Mouse (Mus musculus) heart, postnatal 0 days (tissue): ENCODE results near the gene Trio. TPM values are rescaled to one million over a fixed set of nuclear protein-coding genes. Genes with fewer than 3 reads are reported as not detected.

Experiments used
- ATAC-seq: fragments of 200-750 bp; cut with Nextera tagmentation; 2 replicates; pipeline ENCODE4 v1.8.0; 2017; ENCODE audit warnings: low read depth, moderate number of reproducible peaks, moderate library complexity; ENCODE audit not compliant: insufficient read depth
- DNase-seq: peaks from one replicate; pipeline ENCODE4 v3.0.0-alpha.2; 2016; ENCODE audit warnings: low spot score
- H3K27ac ChIP-seq: fragments of 300-500 bp; sonication (generic); 2 replicates; pipeline ENCODE4 v1.5.1; 2014; ENCODE audit warnings: low read depth, mild to moderate bottlenecking
- H3K27me3 ChIP-seq: fragments of 300-500 bp; sonication (generic); 2 replicates; pipeline ENCODE4 v1.6.1; 2014; ENCODE audit warnings: low read length, mixed read lengths; ENCODE audit not compliant: control insufficient read depth, insufficient read depth
- H3K36me3 ChIP-seq: fragments of 300-500 bp; sonication (generic); replicated peaks from 2 replicates; pipeline ENCODE4 v1.6.1; 2014; ENCODE audit warnings: low read length, mixed read lengths; ENCODE audit not compliant: control insufficient read depth, insufficient read depth
- H3K4me1 ChIP-seq: fragments of 300-500 bp; sonication (generic); 2 replicates; pipeline ENCODE4 v1.6.1; 2014; ENCODE audit warnings: antibody characterized with exemption; ENCODE audit not compliant: control insufficient read depth, insufficient read depth
- H3K4me2 ChIP-seq: fragments of 300-500 bp; sonication (generic); 2 replicates; pipeline ENCODE4 v1.6.1; 2014; ENCODE audit warnings: low read depth, mild to moderate bottlenecking, low read length, moderate library complexity
- H3K4me3 ChIP-seq: fragments of 300-500 bp; sonication (generic); 2 replicates; pipeline ENCODE4 v1.5.1; 2014; ENCODE audit warnings: low read depth, low read length
- H3K9ac ChIP-seq: fragments of 300-500 bp; sonication (generic); replicated peaks from 2 replicates; pipeline ENCODE4 v1.6.1; 2014; ENCODE audit warnings: low read depth, low read length, mixed read lengths
- H3K9me3 ChIP-seq: fragments of 300-500 bp; sonication (generic); replicated peaks from 2 replicates; pipeline ENCODE4 v1.6.1; 2016; ENCODE audit warnings: low read length; ENCODE audit not compliant: control insufficient read depth
- CTCF ChIP-seq: IDR thresholded peaks from 2 replicates; pipeline ENCODE4 v1.5.1; 2016; ENCODE audit warnings: antibody characterized with exemption, control low read depth, low read depth
- EP300 ChIP-seq: IDR thresholded peaks from 2 replicates; pipeline ENCODE4 v1.6.1; 2016; ENCODE audit warnings: antibody characterized with exemption, low read depth
- WGBS: fragments of 180-500 bp; shearing (Covaris S2); extraction: QIAGEN DNeasy Blood & Tissue Kit; methylation state at CpG from one replicate; pipeline ENCODE4 v1.1.7; 2014; 5-methylcytosine and 5-hydroxymethylcytosine counted together
- polyA plus RNA-seq: library from polyadenylated mRNA; unstranded; fragments of >200 nt; fragmentation: Nextera tagmentation; extraction: Ambion mirVana; gene quantifications from 2 replicates; pipeline ENCODE4 v1.2.1, GENCODE M21; 2015
- total RNA-seq: library from RNA; depleted of rRNA; stranded (reverse); fragments of >200 nt; gene quantifications from 2 replicates; pipeline ENCODE4 v1.2.3, GENCODE M21; 2014; ENCODE audit warnings: low replicate concordance

Gene Trio
- total and polyA plus RNA-seq, 2 experiments from 2014 or later = 10.1 to 77.2 TPM

DNA sequence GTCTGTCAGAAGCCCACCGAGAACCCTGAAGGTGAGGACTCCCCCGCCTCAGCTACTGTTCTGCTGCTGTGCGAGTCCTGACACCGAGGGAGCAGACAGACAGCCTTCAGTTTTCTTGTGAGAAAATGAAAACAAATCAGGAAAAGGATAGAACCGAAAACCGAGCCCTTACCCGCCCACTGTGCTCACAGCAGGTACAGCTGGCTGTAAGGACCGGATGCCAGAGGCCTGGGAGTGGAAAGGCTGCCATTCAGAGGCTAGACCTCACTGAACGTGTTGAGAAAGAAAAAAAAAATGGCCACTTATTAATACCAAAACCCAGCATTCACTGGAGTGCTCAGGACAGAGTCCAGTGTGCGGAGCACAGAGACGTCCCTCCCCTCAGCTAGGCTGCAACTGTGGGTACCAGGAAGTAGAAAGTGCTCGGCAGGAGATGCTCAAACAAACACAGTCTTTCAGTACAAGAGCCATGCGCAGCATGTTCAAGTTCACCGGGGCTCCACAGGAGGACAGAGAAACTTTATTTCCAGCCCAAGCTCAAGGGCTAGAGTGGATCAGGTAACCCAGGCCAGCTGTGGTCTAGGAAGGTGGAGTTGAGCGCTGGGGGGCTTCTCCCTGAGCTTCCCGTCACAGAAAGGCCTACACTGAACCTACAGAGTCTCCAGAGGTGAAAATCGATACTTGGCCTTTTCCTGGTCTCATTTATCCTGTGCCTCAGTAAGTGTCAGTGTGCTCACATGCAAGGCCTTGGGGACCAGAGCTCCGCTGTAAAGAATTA is 221.9 kb downstream of the Trio start:
- Histone ChIP-seq H3K4me1 (peaks cover 9% of the 10 kb centered on the region; the same call in 1 of the 2 replicates), H3K4me3 (no peak overlapping the region), H3K9me3 (no peaks in the 10 kb centered on the region), H3K9ac (no peak overlapping the region), H3K36me3 (peaks cover 32% of the 10 kb centered on the region; the same call in 1 of the 2 replicates), H3K27ac (no peak overlapping the region), H3K27me3 (no peaks in the 10 kb centered on the region), H3K4me2 (no peak overlapping the region)
- WGBS = 85% methylated on average over 18 of the region's 18 CpGs
- ATAC-seq (no peak), DNase-seq (no peak)
- TF ChIP-seq EP300 (no peak), CTCF (no peak)

DNA sequence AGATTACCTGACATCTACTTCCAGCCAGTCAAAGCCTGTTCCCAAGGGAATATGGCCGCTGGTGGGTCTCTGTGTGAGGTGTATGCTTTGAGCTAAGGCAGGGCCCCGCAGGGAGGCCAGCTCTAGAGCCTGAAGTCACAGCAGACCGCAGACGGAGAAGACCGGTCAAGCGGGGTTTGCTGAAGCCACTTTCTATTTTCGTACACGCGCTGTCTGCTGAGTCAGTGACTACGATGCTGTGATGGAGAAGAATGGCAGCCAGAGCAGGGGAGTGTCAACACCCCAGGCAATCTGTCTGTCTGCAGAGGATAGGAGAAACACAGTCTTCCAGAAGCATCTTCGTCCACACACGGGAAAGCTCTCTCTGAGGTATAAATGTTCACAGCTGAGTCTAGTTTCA is 223.4 kb downstream of the Trio start:
- Histone ChIP-seq H3K27me3 (no peaks in the 10 kb centered on the region), H3K36me3 (peaks cover 40% of the 10 kb centered on the region; the same call in 1 of the 2 replicates), H3K9ac (no peak overlapping the region; the same call in 1 of the 2 replicates), H3K9me3 (no peaks in the 10 kb centered on the region), H3K27ac (peak overlapping the region; percentile 60), H3K4me2 (no peak overlapping the region), H3K4me1 (peaks cover 10% of the 10 kb centered on the region), H3K4me3 (no peak overlapping the region)
- peak; percentile 59; the same call in 1 of the 2 replicates for ATAC-seq
- TF ChIP-seq EP300 (no peak), CTCF (no peak)
- 35% methylated on average over 12 of the region's 12 CpGs for WGBS
- DNase-seq = no peak

DNA sequence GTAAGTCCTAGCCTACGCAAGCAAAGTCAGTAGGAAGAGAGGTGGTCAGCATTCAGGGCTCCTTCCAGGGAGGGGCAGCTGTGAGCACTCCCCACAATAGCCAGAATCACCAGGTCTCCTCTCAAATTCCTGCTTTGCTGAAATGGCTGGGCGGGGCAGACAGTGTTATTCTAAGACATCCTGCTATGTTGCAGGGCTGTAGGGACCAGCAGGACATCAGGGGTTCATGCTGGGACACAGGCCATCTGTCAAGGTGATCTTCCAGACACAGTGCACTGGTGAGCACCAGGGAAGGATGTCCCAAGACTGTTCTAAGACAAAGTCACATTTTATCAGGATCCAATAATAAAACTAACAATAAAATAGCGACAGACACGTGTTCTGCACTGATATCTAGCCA is 224.5 kb downstream of the Trio start:
- no peak overlapping the region for H3K27ac ChIP-seq
- no peaks in the 10 kb centered on the region for H3K9me3 ChIP-seq
- ATAC-seq (no peak), DNase-seq (no peak)
- no peaks in the 10 kb centered on the region for H3K27me3 ChIP-seq
- 70% methylated on average over 4 of the region's 4 CpGs for WGBS
- TF ChIP-seq CTCF = no peak
- no peak for TF ChIP-seq EP300
- H3K9ac ChIP-seq = no peak overlapping the region
- H3K36me3 ChIP-seq = peaks cover 40% of the 10 kb centered on the region; the same call in 1 of the 2 replicates
- no peak overlapping the region for H3K4me2 ChIP-seq
- H3K4me1 ChIP-seq = peaks cover 19% of the 10 kb centered on the region
- no peak overlapping the region for H3K4me3 ChIP-seq

DNA sequence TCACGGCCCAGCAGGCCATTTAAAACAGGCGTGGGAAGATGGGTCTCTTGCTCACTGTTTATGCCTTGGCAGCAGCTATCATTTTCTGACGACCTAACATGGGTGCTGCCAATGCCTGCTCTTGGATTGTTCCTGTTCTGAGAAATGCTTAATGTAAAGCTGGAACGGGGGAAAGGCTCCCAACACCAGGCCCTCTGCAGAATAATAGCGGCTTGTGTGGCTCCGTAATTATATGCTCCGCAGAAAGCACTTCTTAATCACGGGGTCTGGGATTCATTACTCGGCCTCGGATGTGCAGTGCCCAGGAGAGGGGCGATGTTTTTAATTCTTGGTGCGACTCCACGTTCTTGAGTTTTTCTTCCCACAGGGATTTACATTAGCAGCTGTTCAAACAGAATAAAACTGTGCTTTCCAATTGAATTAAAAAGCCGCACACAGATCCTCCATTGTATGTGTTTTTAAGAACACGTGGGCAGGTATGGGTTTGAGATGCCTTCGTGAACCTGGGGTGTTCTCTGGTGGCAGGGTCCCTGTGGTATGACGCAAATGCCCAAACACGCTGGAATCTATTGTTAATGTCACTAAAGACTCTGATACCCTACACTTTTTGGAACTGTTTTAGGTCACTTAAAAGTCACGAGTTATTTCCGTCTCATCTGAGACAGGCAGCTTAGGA is 228.0 kb downstream of the Trio start:
- 80% methylated on average over 20 of the region's 20 CpGs for WGBS
- Histone ChIP-seq H3K9me3 (no peaks in the 10 kb centered on the region), H3K9ac (no peak overlapping the region), H3K27me3 (no peaks in the 10 kb centered on the region), H3K36me3 (peaks cover 20% of the 10 kb centered on the region; the same call in 1 of the 2 replicates), H3K4me2 (no peak overlapping the region), H3K4me3 (no peak overlapping the region), H3K27ac (peak overlapping the region; percentile 84), H3K4me1 (peaks cover 25% of the 10 kb centered on the region)
- TF ChIP-seq EP300 (no peak), CTCF (no peak)
- DNase-seq (no peak), ATAC-seq (no peak)

GRCm38 (mm10) chr15:27796868-27797222 is 228.8 kb downstream of the Trio start:
- WGBS = 26% methylated on average over 7 of the region's 7 CpGs
- no peaks in the 10 kb centered on the region for H3K27me3 ChIP-seq

More at GRCm38 (mm10) chr15:27796868-27797222, 228.8 kb downstream of the Trio start:
- Histone ChIP-seq H3K27ac (peak overlapping the region; percentile 84), H3K4me2 (no peak overlapping the region), H3K36me3 (peaks cover 20% of the 10 kb centered on the region; the same call in 1 of the 2 replicates), H3K9ac (no peak overlapping the region), H3K4me3 (no peak overlapping the region), H3K9me3 (no peaks in the 10 kb centered on the region), H3K4me1 (peaks cover 22% of the 10 kb centered on the region)
- DNase-seq = no peak
- no peak for TF ChIP-seq CTCF
- no peak for TF ChIP-seq EP300
- ATAC-seq = peak; percentile 7; the same call in 1 of the 2 replicates
